Mouse (Mus musculus) neural tube, embryonic 15.5 days (tissue): ENCODE results near the gene Rnaseh2b. TPM values are rescaled to one million over a fixed set of nuclear protein-coding genes. Genes with fewer than 3 reads are reported as not detected.

Source experiments
- ATAC-seq: fragments of 200-750 bp; cut with Nextera tagmentation; 2 replicates; pipeline ENCODE4 v1.8.0; 2017; ENCODE audit warnings: mild to moderate bottlenecking, moderate TSS enrichment, moderate library complexity; ENCODE audit not compliant: low FRiP score
- H3K27ac ChIP-seq: fragments of 300-500 bp; sonication (generic); replicated peaks from 2 replicates; pipeline ENCODE4 v1.5.1; 2015; ENCODE audit warnings: mild to moderate bottlenecking, inconsistent platforms
- H3K27me3 ChIP-seq: fragments of 300-500 bp; sonication (generic); replicated peaks from 2 replicates; pipeline ENCODE4 v1.6.1; 2015; ENCODE audit warnings: inconsistent platforms
- H3K36me3 ChIP-seq: fragments of 300-500 bp; sonication (generic); 2 replicates; pipeline ENCODE4 v1.6.1; 2015; ENCODE audit warnings: inconsistent platforms
- H3K4me1 ChIP-seq: fragments of 300-500 bp; sonication (generic); 2 replicates; pipeline ENCODE4 v1.6.1; 2015; ENCODE audit warnings: inconsistent platforms
- H3K4me2 ChIP-seq: fragments of 300-500 bp; sonication (generic); 2 replicates; pipeline ENCODE4 v1.6.1; 2015; ENCODE audit warnings: inconsistent platforms, mild to moderate bottlenecking, moderate library complexity
- H3K4me3 ChIP-seq: fragments of 300-500 bp; sonication (generic); replicated peaks from 2 replicates; pipeline ENCODE4 v1.5.1; 2015; ENCODE audit warnings: mild to moderate bottlenecking, inconsistent platforms
- H3K9ac ChIP-seq: fragments of 300-500 bp; sonication (generic); replicated peaks from 2 replicates; pipeline ENCODE4 v1.6.1; 2015; ENCODE audit warnings: mild to moderate bottlenecking, inconsistent platforms
- H3K9me3 ChIP-seq: fragments of 300-500 bp; sonication (generic); replicated peaks from 2 replicates; pipeline ENCODE4 v1.6.1; 2016; ENCODE audit warnings: inconsistent platforms
- WGBS: fragments of 180-500 bp; shearing (Covaris S2); methylation state at CpG from one replicate; pipeline ENCODE4 v1.1.7; 2015; ENCODE audit warnings: mixed read lengths; 5-methylcytosine and 5-hydroxymethylcytosine counted together
- polyA plus RNA-seq: library from polyadenylated mRNA; unstranded; fragments of >200 nt; fragmentation: Nextera tagmentation; extraction: Ambion mirVana; gene quantifications from 2 replicates; pipeline ENCODE4 v1.2.1, GENCODE M21; 2015

The Rnaseh2b gene
- polyA plus RNA-seq, 1 experiment from 2014 or later = 25.8 TPM

DNA sequence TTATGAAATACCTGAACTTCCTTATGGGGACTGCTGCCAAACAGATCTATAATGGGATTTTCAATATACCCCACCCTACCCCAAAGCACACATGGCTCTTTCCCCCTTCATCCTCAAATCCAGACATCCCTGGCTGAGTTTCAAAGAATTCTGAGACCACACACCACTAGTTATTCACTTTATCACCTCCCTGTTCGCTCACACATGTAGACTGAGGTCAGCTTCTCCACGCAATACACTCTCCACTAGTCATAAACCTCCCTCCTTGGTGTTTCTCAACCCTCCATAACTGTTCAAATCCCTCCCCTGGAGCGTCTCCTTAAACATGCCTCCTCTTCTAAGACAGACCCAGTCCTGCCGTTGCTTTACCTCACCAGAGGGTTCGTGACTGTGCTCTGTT is 31.1 kb downstream of the Rnaseh2b start:
- no peak overlapping the region for H3K4me2 ChIP-seq
- H3K27ac ChIP-seq = no peak overlapping the region
- H3K9ac ChIP-seq = no peak overlapping the region
- no peaks in the 10 kb centered on the region for H3K36me3 ChIP-seq
- no peak overlapping the region for H3K4me3 ChIP-seq
- no peaks in the 10 kb centered on the region for H3K4me1 ChIP-seq
- no peaks in the 10 kb centered on the region for H3K27me3 ChIP-seq
- 85% methylated on average over 5 of the region's 5 CpGs for WGBS
- no peak for ATAC-seq
- H3K9me3 ChIP-seq = no peaks in the 10 kb centered on the region

- Histone ChIP-seq H3K27ac (no peak overlapping the region), H3K27me3 (no peaks in the 10 kb centered on the region), H3K4me1 (no peaks in the 10 kb centered on the region), H3K9ac (no peak overlapping the region), H3K4me2 (no peak overlapping the region), H3K9me3 (no peaks in the 10 kb centered on the region), H3K4me3 (no peak overlapping the region), H3K36me3 (no peaks in the 10 kb centered on the region)
- 92% methylated on average over 5 of the region's 5 CpGs for WGBS
- ATAC-seq = no peak
These were observed 32.6 kb downstream of the Rnaseh2b start for GRCm38 (mm10) chr14:62324943-62325342.

DNA sequence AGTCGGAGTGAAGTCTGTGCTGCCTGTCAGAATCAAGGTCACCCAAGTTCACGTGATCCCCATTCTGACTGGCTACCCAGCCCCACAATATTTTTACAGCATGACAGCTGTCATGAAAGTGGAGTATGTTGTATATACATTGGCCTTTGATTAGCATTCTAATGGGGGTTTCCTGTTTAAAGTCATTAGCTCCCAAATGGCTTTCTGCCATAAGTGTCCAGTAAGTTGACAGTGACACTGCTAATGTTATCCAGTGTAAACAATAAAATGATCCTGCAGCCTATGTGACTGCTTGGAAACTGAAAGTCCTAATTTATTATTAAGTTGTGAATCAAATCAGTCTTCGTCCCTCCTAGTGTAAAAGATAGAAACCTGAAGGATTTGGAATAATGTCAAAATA is 33.6 kb downstream of the Rnaseh2b start:
- ATAC-seq = no peak
- no peak overlapping the region for H3K27ac ChIP-seq
- WGBS = 88% methylated on average over 3 of the region's 3 CpGs

GRCm38 (mm10) chr14:62327171-62327570 is 34.8 kb downstream of the Rnaseh2b start:
- no peak overlapping the region for H3K4me2 ChIP-seq
- no peaks in the 10 kb centered on the region for H3K9me3 ChIP-seq
- H3K4me1 ChIP-seq = peaks cover 8% of the 10 kb centered on the region
- H3K4me3 ChIP-seq = no peak overlapping the region
- no peaks in the 10 kb centered on the region for H3K36me3 ChIP-seq
- no peak overlapping the region for H3K27ac ChIP-seq
- ATAC-seq = no peak
- no peak overlapping the region for H3K9ac ChIP-seq
- H3K27me3 ChIP-seq = no peaks in the 10 kb centered on the region
- 30% methylated on average over 2 of the region's 2 CpGs for WGBS

More for the DNA sequence above, 33.6 kb downstream of the Rnaseh2b start:
- Histone ChIP-seq H3K4me2 (no peak overlapping the region), H3K9me3 (no peaks in the 10 kb centered on the region), H3K4me3 (no peak overlapping the region), H3K27me3 (no peaks in the 10 kb centered on the region), H3K9ac (no peak overlapping the region), H3K4me1 (no peaks in the 10 kb centered on the region), H3K36me3 (no peaks in the 10 kb centered on the region)

GRCm38 (mm10) chr14:62328606-62329005 is 36.2 kb downstream of the Rnaseh2b start:
- no peaks in the 10 kb centered on the region for H3K36me3 ChIP-seq

GRCm38 (mm10) chr14:62329631-62330030 is 37.2 kb downstream of the Rnaseh2b start:
- Histone ChIP-seq H3K36me3 (no peaks in the 10 kb centered on the region), H3K4me2 (no peak overlapping the region), H3K9ac (no peak overlapping the region), H3K4me1 (peaks cover 22% of the 10 kb centered on the region), H3K27me3 (no peaks in the 10 kb centered on the region), H3K4me3 (no peak overlapping the region), H3K27ac (no peak overlapping the region), H3K9me3 (no peaks in the 10 kb centered on the region)
- ATAC-seq = no peak
- WGBS = 95% methylated on average over 3 of the region's 3 CpGs

More at GRCm38 (mm10) chr14:62328606-62329005, 36.2 kb downstream of the Rnaseh2b start:
- Histone ChIP-seq H3K9me3 (no peaks in the 10 kb centered on the region), H3K4me1 (peaks cover 19% of the 10 kb centered on the region), H3K27ac (no peak overlapping the region), H3K4me3 (no peak overlapping the region), H3K4me2 (no peak overlapping the region), H3K27me3 (no peaks in the 10 kb centered on the region), H3K9ac (no peak overlapping the region)
- no peak for ATAC-seq
- WGBS = 59% methylated on average over 6 of the region's 6 CpGs

DNA sequence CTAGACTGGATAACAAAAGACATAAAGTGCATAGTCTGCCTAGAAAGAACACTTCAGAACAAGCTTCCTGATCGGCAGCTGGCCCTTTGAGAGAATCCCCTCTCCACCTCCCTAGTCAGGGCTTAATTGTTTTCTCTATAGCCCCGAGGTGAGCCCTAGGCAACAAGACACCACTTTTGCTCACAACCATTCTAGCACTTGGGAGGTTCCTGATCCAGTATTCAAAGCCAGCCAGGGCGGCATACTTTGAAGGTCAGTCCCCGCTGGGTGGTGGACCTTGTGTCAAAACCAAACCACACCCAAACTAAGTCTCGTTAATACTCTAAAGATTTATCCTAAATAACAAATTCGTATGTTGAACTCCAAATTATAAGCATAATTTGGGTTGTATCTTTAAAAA is 39.1 kb downstream of the Rnaseh2b start:
- 15% methylated on average over 6 of the region's 6 CpGs for WGBS

GRCm38 (mm10) chr14:62331866-62332619 is 39.7 kb downstream of the Rnaseh2b start:
- no peaks in the 10 kb centered on the region for H3K36me3 ChIP-seq
- ATAC-seq = peak; percentile 91
- peak overlapping the region; percentile 91 for H3K4me3 ChIP-seq
- no peaks in the 10 kb centered on the region for H3K9me3 ChIP-seq
- WGBS = 0% methylated on average over 57 of the region's 62 CpGs
- H3K27me3 ChIP-seq = no peaks in the 10 kb centered on the region
- peak overlapping the region; percentile 86 for H3K4me2 ChIP-seq
- H3K4me1 ChIP-seq = peaks cover 24% of the 10 kb centered on the region
- H3K27ac ChIP-seq = peak overlapping the region; percentile 87
- peak overlapping the region; percentile 76 for H3K9ac ChIP-seq

More for the DNA sequence above, 39.1 kb downstream of the Rnaseh2b start:
- H3K4me1 ChIP-seq = peaks cover 24% of the 10 kb centered on the region
- ATAC-seq = no peak
- H3K4me3 ChIP-seq = peak overlapping the region; percentile 91
- no peaks in the 10 kb centered on the region for H3K36me3 ChIP-seq
- peak overlapping the region; percentile 76; the same call in 1 of the 2 replicates for H3K9ac ChIP-seq
- no peaks in the 10 kb centered on the region for H3K9me3 ChIP-seq
- H3K27me3 ChIP-seq = no peaks in the 10 kb centered on the region
- no peak overlapping the region for H3K27ac ChIP-seq
- peak overlapping the region; percentile 86 for H3K4me2 ChIP-seq

DNA sequence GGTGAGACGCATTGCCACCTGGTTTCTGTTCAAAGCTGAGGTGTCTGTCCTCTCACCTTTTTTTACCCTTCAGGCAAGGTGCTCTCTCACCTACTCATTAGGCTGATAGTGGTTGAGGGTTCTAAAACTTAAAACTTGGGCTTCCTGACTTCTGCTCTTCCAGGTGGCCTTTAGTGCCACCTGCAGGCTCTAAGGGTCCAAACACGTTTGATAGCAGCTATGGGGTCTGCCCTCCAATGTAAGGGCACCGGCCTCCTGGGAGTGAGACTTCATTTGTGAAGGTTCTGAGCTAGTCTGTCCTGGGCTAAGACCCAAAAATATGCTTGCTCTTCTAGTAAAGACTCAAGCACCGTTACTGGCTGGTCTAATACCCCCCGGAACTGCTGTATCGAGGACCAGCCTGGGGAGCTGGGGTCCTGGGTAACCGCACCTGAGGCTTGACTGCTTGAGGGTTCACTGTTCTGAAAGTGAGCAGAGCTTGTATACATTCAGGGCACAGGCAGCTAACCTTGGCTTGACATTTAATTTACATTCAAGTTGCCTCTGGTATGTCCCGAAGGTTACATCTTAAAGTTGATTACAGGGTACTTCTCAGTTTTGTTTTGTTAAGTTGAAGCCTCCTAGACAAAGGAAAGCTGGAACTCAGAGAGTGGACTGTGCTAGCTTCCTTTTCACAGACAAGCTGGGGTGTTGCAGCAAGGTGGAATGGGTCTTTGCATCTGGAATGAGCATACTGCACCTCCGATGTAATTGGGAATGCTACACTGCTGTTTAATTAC is 41.7 kb downstream of the Rnaseh2b start:
- peaks cover 24% of the 10 kb centered on the region for H3K4me1 ChIP-seq
- no peak overlapping the region for H3K9ac ChIP-seq
- H3K9me3 ChIP-seq = no peaks in the 10 kb centered on the region
- H3K4me3 ChIP-seq = no peak overlapping the region
- 79% methylated on average over 9 of the region's 9 CpGs for WGBS
- no peak overlapping the region for H3K4me2 ChIP-seq
- H3K27me3 ChIP-seq = no peaks in the 10 kb centered on the region
- H3K27ac ChIP-seq = no peak overlapping the region
- H3K36me3 ChIP-seq = no peaks in the 10 kb centered on the region
- no peak for ATAC-seq

DNA sequence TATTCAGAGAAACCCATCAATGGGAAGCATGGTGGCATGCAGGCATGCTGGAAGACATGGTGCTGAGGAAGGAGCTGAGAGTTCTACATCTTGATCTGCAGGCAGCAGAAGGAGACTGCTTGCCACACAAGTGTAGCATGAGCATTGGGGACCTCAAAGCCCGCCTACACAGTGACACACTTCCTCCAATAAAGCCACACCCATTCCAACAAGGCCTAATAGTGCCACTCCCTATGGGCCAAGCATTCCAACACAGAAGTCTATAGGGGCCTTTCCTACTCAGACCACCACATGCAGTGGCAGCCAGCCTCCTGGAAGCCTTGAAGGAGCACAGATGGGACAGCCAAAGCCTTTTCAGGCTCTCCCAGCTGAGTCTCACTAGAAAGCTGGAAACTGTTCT is 46.8 kb downstream of the Rnaseh2b start:
- Histone ChIP-seq H3K36me3 (no peaks in the 10 kb centered on the region), H3K4me3 (no peak overlapping the region), H3K9ac (no peak overlapping the region), H3K27me3 (no peaks in the 10 kb centered on the region), H3K4me1 (peaks cover 7% of the 10 kb centered on the region; the same call in 1 of the 2 replicates), H3K9me3 (no peaks in the 10 kb centered on the region), H3K4me2 (no peak overlapping the region), H3K27ac (no peak overlapping the region)
- ATAC-seq = no peak
- WGBS = 88% methylated on average over 1 of the region's 1 CpGs

DNA sequence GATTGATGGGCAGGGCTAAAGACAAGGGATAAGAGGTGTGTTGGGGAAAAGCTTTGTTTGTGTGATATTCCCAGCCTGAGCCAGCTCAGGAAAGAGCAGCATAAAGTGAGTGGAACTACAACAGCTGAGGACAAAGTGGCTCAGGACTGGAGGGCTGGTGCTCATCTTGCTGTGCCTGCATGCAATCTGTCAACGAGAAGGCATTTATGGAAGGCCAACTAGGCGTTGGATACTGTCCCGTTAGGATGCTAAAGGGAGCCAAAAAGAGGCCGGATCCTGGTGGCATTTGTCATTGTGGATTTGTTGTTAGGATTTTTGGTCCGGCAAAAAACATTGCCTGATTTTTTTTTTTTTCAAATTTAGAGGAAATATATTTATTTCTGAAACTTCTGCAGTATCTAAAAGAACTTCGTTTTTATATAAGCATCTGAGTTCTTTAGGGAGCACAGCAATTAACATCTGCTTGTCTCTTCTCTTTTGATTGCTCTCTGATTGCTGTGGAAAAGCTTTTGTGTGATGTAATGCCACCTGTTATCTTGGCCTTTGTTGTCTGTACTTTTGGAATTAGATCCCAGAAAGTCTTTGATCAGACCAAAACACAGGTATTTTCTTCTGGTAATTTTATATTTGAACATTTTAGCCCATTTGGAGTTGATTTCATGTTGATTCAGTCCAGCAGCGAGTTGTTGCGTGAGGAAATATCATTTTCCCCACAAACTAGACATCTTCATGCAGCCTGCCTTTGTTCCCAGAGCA is 49.7 kb downstream of the Rnaseh2b start:
- Histone ChIP-seq H3K27ac (no peak overlapping the region), H3K9me3 (no peaks in the 10 kb centered on the region)
- no peak for ATAC-seq

More for the DNA sequence above, 49.7 kb downstream of the Rnaseh2b start:
- no peak overlapping the region for H3K4me2 ChIP-seq
- no peak overlapping the region for H3K4me3 ChIP-seq
- H3K27me3 ChIP-seq = no peaks in the 10 kb centered on the region
- H3K36me3 ChIP-seq = no peaks in the 10 kb centered on the region
- peaks cover 8% of the 10 kb centered on the region; the same call in 1 of the 2 replicates for H3K4me1 ChIP-seq
- no peak overlapping the region for H3K9ac ChIP-seq
- 62% methylated on average over 8 of the region's 8 CpGs for WGBS
